Comparison of ENCODE assay signal across 13 mouse cellular contexts in the genomic region with DNA sequence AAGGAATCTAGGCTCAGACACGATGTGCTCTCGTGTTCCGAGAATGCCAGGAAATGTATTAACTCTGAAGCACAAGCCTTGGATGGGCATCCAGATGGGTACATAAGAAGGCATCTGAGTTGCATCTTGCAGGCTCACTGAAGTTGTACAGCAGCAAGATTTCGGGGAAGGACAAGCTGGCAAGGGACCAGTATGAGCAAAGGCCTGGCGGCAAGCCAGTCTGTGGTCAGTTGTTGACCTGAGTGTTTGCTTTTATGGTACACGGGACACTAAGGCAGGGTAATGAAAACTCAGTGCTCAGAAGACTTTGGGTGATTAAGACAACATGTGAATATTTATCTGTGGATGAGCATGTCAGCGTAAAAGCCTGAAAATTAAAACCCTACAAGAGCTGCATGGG.
DNase-seq lines count a peak whose midpoint lies in the region; ATAC-seq and TF ChIP-seq lines count a peak whose summit lies in the region.
"Had no signal": no experiment of that assay in that cellular context is flagged by ENCODE, and none has a peak within 500 bp of the region (broad histone marks: within the 10 kb centered on the region; RNA-seq: fewer than 3 reads in every experiment).

No protein-coding gene starts in this region.

- no peak overlapping the region for H3K9ac ChIP-seq in lung, embryonic 14.5 days
- H3K9ac ChIP-seq: embryonic facial prominence, embryonic 15.5 days; liver, embryonic 13.5 days; midbrain, embryonic 12.5 days had no signal

- H3K27ac ChIP-seq in cerebellum, adult 2 months (ENCODE audit: insufficient read depth, low read length): no peak overlapping the region
- H3K27ac ChIP-seq in layer of hippocampus, adult 2 months: 0 out of 2 replicates have a peak overlapping the region, but pooled peaks have one; percentile 55
- H3K27ac ChIP-seq in lung, embryonic 14.5 days (ENCODE audit: low read depth): no peak overlapping the region
- no peak overlapping the region for H3K27ac ChIP-seq in thymus, adult 2 months (ENCODE audit: control insufficient read depth, insufficient read depth, low read length)
- H3K27ac ChIP-seq: embryonic facial prominence, embryonic 15.5 days; kidney, postnatal 0 days; liver, embryonic 13.5 days; midbrain, embryonic 12.5 days had no signal

- no peak for ATAC-seq in cerebellum, adult (ENCODE audit: insufficient number of reproducible peaks, low FRiP score, low TSS enrichment)
- no peak for ATAC-seq in lung, embryonic 14.5 days (ENCODE audit: insufficient read depth)

- H3K4me1 ChIP-seq in cerebellum, adult 2 months (ENCODE audit: control insufficient read depth, insufficient read depth, low read length): peaks cover 9% of the 10 kb centered on the region
- no peaks in the 10 kb centered on the region for H3K4me1 ChIP-seq in lung, embryonic 14.5 days (ENCODE audit: insufficient read depth)
- H3K4me1 ChIP-seq in thymus, adult 2 months (replicated peaks; ENCODE audit: control insufficient read depth, insufficient read depth, low read length): peaks cover 19% of the 10 kb centered on the region
- H3K4me1 ChIP-seq: embryonic facial prominence, embryonic 15.5 days; liver, embryonic 13.5 days had no signal

- no peak overlapping the region for H3K4me2 ChIP-seq in lung, embryonic 14.5 days
- H3K4me2 ChIP-seq: embryonic facial prominence, embryonic 15.5 days; liver, embryonic 13.5 days; midbrain, embryonic 12.5 days had no signal

- no peaks in the 10 kb centered on the region for H3K27me3 ChIP-seq in cerebellum, adult 2 months (ENCODE audit: control insufficient read depth, insufficient read depth, low read length)
- no peaks in the 10 kb centered on the region for H3K27me3 ChIP-seq in lung, embryonic 14.5 days (ENCODE audit: insufficient read depth, low read length)
- no peaks in the 10 kb centered on the region for H3K27me3 ChIP-seq in thymus, adult 2 months (ENCODE audit: control insufficient read depth, insufficient read depth, low read length)
- H3K27me3 ChIP-seq: embryonic facial prominence, embryonic 15.5 days; liver, embryonic 13.5 days; midbrain, embryonic 12.5 days had no signal

- no peak overlapping the region for H3K4me3 ChIP-seq in cerebellum, adult 2 months (replicated peaks; ENCODE audit: insufficient read depth, low read depth, low read length)
- no peak overlapping the region for H3K4me3 ChIP-seq in layer of hippocampus, adult 2 months
- H3K4me3 ChIP-seq in lung, embryonic 14.5 days (ENCODE audit: low read depth, low read length): no peak overlapping the region
- no peak overlapping the region for H3K4me3 ChIP-seq in thymus, adult 2 months (ENCODE audit: control insufficient read depth, insufficient read depth, low read length)
- H3K4me3 ChIP-seq: embryonic facial prominence, embryonic 15.5 days; liver, embryonic 13.5 days; midbrain, embryonic 12.5 days had no signal

- no peaks in the 10 kb centered on the region for H3K9me3 ChIP-seq in lung, embryonic 14.5 days (ENCODE audit: low read depth, low read length)
- H3K9me3 ChIP-seq: embryonic facial prominence, embryonic 15.5 days; liver, embryonic 13.5 days; midbrain, embryonic 12.5 days had no signal

- no peak for TF ChIP-seq CTCF in cerebellum, adult 2 months (IDR thresholded peaks at IDR 0.05; ENCODE audit: borderline replicate concordance, insufficient read depth, low read depth, low read length)
- TF ChIP-seq CTCF in layer of hippocampus, adult 2 months (conservative IDR thresholded peaks at IDR 0.05): no peak
- no peak for TF ChIP-seq CTCF in lung, embryonic 14.5 days (IDR thresholded peaks at IDR 0.05; ENCODE audit: low read depth)
- no peak for TF ChIP-seq CTCF in thymus, adult 2 months (IDR thresholded peaks at IDR 0.05; ENCODE audit: borderline replicate concordance, control insufficient read depth, extremely low read depth, insufficient read depth, low read length, poor library complexity)

- no peak for TF ChIP-seq POLR2A in cerebellum, adult 2 months (IDR thresholded peaks at IDR 0.05; ENCODE audit: borderline replicate concordance, insufficient read depth, low read length)
- TF ChIP-seq POLR2A in thymus, adult 2 months (IDR thresholded peaks at IDR 0.05; ENCODE audit: control insufficient read depth, extremely low read depth, insufficient read depth, low read length, poor library complexity): no peak

- 56% methylated on average over 7 of the region's 7 CpGs for WGBS in cerebellum, adult 2 months
- WGBS in lung, embryonic 14.5 days: 67% methylated on average over 7 of the region's 7 CpGs
- 90% methylated on average over 7 of the region's 7 CpGs for WGBS in thymus, adult 2 months

- no peaks in the 10 kb centered on the region for H3K36me3 ChIP-seq in lung, embryonic 14.5 days (ENCODE audit: insufficient read depth)
- no peaks in the 10 kb centered on the region for H3K36me3 ChIP-seq in thymus, adult 2 months (ENCODE audit: control insufficient read depth, insufficient read depth, low read length)
- H3K36me3 ChIP-seq: embryonic facial prominence, embryonic 15.5 days; liver, embryonic 13.5 days; midbrain, embryonic 12.5 days had no signal

- DNase-seq in cerebellum, adult 2 months: peak; percentile 57 to 66
- no peak for DNase-seq in layer of hippocampus, adult 2 months (ENCODE audit: low spot score in 2 of 2)
- no peak for DNase-seq in layer of hippocampus, postnatal 10 days (ENCODE audit: low spot score in 2 of 2)
- DNase-seq in adrenal gland, adult 2 months: peak; percentile 60
- peak; percentile 71 for DNase-seq in lung, embryonic 14.5 days
- no peak for DNase-seq in thymus, adult 2 months
- DNase-seq in yolk sac, embryonic 10.5 days (ENCODE audit: low spot score): no peak
- DNase-seq: liver, embryonic 13.5 days; spleen, adult 18-20 months had no signal

Comparison
In these comparisons a context has a peak if more than half of its experiments do, and no peak if none do; other contexts are left out.
1. DNase-seq: peak in cerebellum, adult 2 months (2 of 2), adrenal gland, adult 2 months (single experiment) and lung, embryonic 14.5 days (single experiment); none in layer of hippocampus, adult 2 months (0 of 2), layer of hippocampus, postnatal 10 days (0 of 2), thymus, adult 2 months (single experiment) and yolk sac, embryonic 10.5 days (single experiment).